Mouse (Mus musculus): ENCODE measurements at regions not wholly inside any gene's neighbourhood (a gene's known extent, or its start where the extent isn't known, plus 50 kb on each side); places are given as distances from the start of the nearest gene placed in this dataset.
"Not testable (repeated sequence)": the region's sequence is repeated elsewhere in the genome, so short reads cannot be mapped to it uniquely, and the experiment has no call there.

- DNase-seq (ENCODE audit: low read depth, low spot score), result no peak
These were observed 244.7 kb downstream of the Slco6d1 start for GRCm38 (mm10) chr1:98665584-98665983.

GRCm38 (mm10) chr1:98667426-98667825 lies 246.5 kb downstream of the Slco6d1 start:
- DNase-seq (ENCODE audit: low read depth, low spot score), result not testable (repeated sequence)

DNA sequence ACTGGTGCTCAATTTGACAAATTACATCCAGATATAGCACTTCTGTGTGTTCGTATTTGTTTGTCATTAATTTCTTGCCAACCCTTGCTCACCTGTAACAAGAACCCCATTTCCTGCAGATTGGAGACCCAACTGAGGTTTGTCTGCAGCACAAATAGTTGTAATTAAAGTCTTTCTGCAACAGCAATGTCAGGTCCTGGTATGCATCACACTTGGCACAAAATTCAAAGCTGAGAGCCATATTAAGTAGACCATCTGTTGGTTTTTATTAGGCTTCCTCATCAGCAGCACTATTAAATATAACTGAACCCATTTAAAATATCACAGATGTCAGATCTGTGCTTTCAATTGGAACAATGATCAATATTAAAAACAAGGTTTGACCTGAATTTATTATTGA lies 247.0 kb downstream of the Slco6d1 start:
- peak; percentile 1 for DNase-seq (ENCODE audit: low read depth, low spot score)

- no peak for DNase-seq (ENCODE audit: low read depth, low spot score)
These were observed 247.7 kb downstream of the Slco6d1 start for GRCm38 (mm10) chr1:98668595-98668994.

- no peak for DNase-seq (ENCODE audit: low read depth, low spot score)
These were observed 257.8 kb downstream of the Slco6d1 start for GRCm38 (mm10) chr1:98678686-98679085.

DNA sequence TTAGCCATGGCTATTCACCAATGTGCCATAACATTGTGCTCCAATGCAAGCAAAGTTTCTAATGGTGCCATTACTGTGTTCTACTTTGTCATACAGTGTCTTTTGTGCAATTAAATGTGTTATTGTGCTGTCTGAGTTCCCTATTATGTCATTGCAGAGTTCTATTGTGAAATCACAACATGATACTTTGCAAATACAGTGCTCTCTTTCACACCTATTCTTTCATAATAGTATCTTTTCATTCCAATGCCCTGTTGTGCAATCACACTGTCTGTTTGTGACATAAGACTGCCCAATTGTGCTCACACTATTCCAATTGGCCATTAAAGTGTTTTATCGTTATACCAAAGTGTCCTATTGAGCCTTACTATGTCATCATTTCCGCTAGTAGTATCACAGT lies 292.9 kb downstream of the Slco6d1 start:
- no peak for DNase-seq (ENCODE audit: low read depth, low spot score)

- DNase-seq (ENCODE audit: low read depth, low spot score), result no peak
These were observed 293.4 kb downstream of the Slco6d1 start for GRCm38 (mm10) chr1:98714307-98714706.

GRCm38 (mm10) chr1:98720595-98720994 lies 299.7 kb downstream of the Slco6d1 start:
- no peak for DNase-seq (ENCODE audit: low read depth, low spot score)

- DNase-seq (ENCODE audit: low read depth, low spot score), result no peak
These were observed 306.6 kb downstream of the Slco6d1 start for GRCm38 (mm10) chr1:98727354-98728015.

- DNase-seq (ENCODE audit: low read depth, low spot score), result peak; percentile 25
These were observed 328.0 kb downstream of the Slco6d1 start for GRCm38 (mm10) chr1:98748886-98749285.

DNA sequence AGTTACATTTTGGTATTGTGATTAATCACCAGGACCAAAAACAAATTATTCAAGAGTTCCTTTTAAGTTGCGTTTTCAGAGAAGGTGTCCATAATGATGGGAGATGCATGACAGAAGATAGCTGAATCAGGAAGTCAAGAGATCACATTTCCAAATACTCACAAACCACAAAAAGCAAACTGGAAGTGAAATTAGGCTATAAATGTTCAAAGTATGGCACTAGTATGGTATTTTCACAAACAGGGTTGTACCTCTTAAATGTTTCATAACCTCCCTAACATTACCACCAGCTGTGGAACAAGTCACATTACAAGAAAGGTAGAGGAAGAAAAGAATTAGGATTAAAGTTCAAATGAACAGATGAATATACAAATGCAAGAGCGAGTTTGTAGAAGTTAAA lies 367.6 kb downstream of the Slco6d1 start:
- no peak for DNase-seq (ENCODE audit: low read depth, low spot score)

GRCm38 (mm10) chr1:98793320-98793719 lies 372.4 kb downstream of the Slco6d1 start:
- DNase-seq (ENCODE audit: low read depth, low spot score), result no peak

GRCm38 (mm10) chr1:98812543-98812942 lies 391.6 kb downstream of the Slco6d1 start:
- no peak for DNase-seq (ENCODE audit: low read depth, low spot score)

DNA sequence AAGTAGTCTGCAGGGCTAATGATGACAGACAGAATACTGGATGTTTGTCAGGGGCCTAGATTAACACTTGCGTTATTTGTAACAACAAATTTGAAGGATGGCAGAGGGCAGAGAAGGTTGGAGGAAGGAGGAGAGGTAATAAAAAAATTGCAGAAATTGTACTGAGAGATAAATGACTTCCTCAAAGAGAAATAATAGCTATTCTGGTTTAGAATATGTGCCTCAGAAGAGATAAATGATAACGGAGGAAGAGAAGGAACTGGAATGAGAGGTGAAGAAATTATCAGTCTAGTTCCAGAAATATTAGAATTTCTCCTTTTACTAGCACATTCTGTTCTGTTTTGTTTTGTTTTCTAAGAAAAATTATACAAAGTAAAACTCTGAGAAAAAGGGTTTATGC lies 393.1 kb downstream of the Slco6d1 start:
- no peak for DNase-seq (ENCODE audit: low read depth, low spot score)

- no peak for DNase-seq (ENCODE audit: low read depth, low spot score)
These were observed 397.2 kb downstream of the Slco6d1 start for GRCm38 (mm10) chr1:98818076-98818475.

DNA sequence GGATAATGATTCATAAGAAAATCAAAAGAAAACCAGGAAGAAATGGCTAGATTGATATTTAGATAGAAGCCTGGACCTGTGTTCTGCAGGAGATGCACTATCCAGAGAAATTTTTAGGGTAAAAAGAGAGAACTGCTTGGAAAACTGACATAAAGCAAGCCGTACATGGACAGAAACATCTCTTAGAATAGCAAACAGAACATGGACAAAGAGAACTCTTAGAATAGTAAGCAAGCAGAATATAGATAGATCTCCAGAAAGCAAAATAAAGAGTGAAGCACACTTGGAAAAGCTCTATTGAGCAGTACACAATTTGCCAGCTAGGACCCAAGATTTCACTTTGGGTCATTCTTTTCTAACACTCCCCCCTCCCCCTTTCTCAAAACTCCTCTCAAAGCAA lies 439.3 kb downstream of the Slco6d1 start:
- no peak for DNase-seq (ENCODE audit: low read depth, low spot score)

DNA sequence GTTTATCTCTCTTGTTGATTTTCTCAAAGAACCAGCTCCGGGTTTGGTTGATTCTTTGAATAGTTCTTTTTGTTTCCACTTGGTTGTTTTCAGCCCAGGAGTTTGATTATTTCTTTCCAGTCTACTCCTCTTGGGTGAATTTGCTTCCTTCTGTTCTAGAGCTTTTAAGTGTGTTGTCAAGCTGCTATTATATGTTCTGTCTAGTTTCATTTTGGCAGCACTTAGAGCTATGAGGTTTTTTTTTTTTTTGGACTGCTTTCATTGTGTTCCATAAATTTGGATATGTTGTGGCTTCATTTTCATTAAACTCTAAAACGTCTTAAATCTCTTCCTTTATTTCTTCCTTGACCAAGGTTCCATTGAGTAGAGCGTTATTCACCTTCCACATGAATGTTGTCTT lies 485.3 kb downstream of the Slco6d1 start:
- no peak for DNase-seq (ENCODE audit: low read depth, low spot score)

DNA sequence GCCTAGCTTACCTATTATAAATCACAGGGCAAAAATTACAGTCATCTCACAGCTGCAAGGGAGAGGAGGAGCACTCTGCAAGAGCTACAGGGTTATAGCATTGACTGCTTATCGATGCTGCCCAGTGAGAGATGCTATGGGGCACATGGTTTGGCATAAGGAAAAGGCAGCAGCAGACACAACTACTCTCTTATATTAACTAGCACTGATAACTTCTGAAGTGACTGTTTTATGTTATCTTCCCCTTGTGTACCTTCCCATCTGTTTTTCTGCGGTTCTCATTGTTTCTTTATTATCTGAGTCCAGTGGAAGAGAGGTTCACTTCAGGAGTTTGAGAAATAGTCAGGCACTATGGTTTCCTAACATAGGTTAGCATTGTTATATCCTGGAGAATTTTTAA lies 502.1 kb downstream of the Slco6d1 start:
- DNase-seq (ENCODE audit: low read depth, low spot score), result no peak

DNA sequence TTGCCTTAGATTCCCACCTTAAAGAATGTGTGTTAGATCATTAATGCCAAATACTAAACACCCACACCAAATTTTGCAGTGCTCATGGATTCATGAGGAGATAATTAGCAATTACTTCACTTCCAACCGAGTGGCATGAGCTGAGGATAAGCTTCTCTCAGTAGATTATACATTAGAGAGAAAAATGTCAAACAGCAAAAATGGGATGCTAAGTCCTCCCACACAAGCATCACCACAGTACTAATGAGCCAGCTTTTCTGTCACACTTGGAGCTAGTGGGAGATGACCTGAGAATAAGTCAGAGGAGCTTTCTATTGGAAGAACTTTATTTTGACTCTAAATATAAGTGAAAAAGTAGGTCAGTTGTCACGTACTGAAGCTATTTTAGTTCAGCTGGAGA lies 504.0 kb downstream of the Slco6d1 start:
- no peak for DNase-seq (ENCODE audit: low read depth, low spot score)

GRCm38 (mm10) chr1:98930926-98931325 lies 510.0 kb downstream of the Slco6d1 start:
- no peak for DNase-seq (ENCODE audit: low read depth, low spot score)

DNA sequence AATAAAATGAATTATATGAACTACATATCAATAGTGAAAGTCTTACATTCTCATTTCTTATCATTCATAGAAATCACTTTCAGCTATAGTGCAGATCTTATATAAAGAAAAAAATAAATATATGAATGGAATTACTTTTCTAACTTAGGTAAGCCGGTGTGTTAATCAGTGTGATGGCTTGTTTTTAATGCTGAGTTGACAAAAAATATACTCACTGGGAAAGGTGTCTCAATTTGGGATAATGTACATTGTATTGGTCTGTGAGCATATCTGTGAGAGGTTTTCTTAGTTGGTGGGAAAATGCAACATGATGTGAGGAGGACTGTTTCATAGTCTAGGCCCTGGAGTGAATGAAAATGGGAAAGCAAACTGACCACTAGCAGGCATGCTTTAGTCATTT lies 511.3 kb downstream of the Slco6d1 start:
- no peak for DNase-seq (ENCODE audit: low read depth, low spot score)

GRCm38 (mm10) chr1:98977686-98978085 lies 556.8 kb downstream of the Slco6d1 start:
- no peak for DNase-seq (ENCODE audit: low read depth, low spot score)
